Mouse (Mus musculus) effector memory CD4-positive, alpha-beta T cell, adult 7 months (primary cell): ENCODE data around the gene Rnaseh2b. TPM values are rescaled to one million over a fixed set of nuclear protein-coding genes. Genes with fewer than 3 reads are reported as not detected.

ENCODE experiments used
- polyA plus RNA-seq: library from polyadenylated mRNA; unstranded; fragments of 100-300 nt; shearing (Covaris generic); gene quantifications from one replicate; pipeline ENCODE4 v1.2.1, GENCODE M21; 2017

Rnaseh2b gene
- polyA plus RNA-seq: 11.5 TPM

GRCm38 (mm10) chr14:62292488-62293339 is at the start of gene Rnaseh2b, which contains the start of gene Dleu7:
Gene Rnaseh2b (plus strand): TSS chr14:62292589.
Gene Dleu7 (minus strand): TSS chr14:62293047.

Other genes starting within 250 kb of the Rnaseh2b start
- not detected for gene Dleu7, start 458 bp downstream of the Rnaseh2b start, polyA plus RNA-seq
- gene Gucy1b2, start 163.7 kb downstream of the Rnaseh2b start, polyA plus RNA-seq: 0.13 TPM